Mouse (Mus musculus): Measurements from ENCODE around the gene Tas2r119. TPM values are rescaled to one million over a fixed set of nuclear protein-coding genes. Genes with fewer than 3 reads are reported as not detected.

Tas2r119 gene
- not detected in 2 replicates for polyA plus RNA-seq (2015; fragmentation: Nextera tagmentation; extraction: Ambion mirVana)

GRCm38 (mm10) chr15:32176989-32177388 is at the start of gene Tas2r119:
TSS of gene Tas2r119 (plus strand) at chr15:32177289.
- no peak within 1 kb of the TSS for H3K4me2 ChIP-seq
- peaks cover 11% of the 10 kb centered on the region for H3K4me1 ChIP-seq
- H3K9me3 ChIP-seq: no peaks in the 10 kb centered on the region
- ATAC-seq (replicated peaks): no peak
- no peak within 1 kb of the TSS for H3K4me3 ChIP-seq
- no peaks in the 10 kb centered on the region; the same call in 1 of the 2 replicates for H3K27me3 ChIP-seq (replicated peaks)
- H3K27ac ChIP-seq: no peak within 1 kb of the TSS
- H3K9ac ChIP-seq: no peak within 1 kb of the TSS
- WGBS: 93% methylated on average over 4 of the region's 4 CpGs
- no peaks in the 10 kb centered on the region for H3K36me3 ChIP-seq (replicated peaks)

GRCm38 (mm10) chr15:32132315-32132714 is 44.8 kb upstream of the Tas2r119 start:
- no peak overlapping the region for H3K4me3 ChIP-seq
- no peak for ATAC-seq (replicated peaks)
- H3K9me3 ChIP-seq: no peaks in the 10 kb centered on the region
- no peak overlapping the region for H3K9ac ChIP-seq
- H3K27ac ChIP-seq: no peak overlapping the region
- no peaks in the 10 kb centered on the region for H3K27me3 ChIP-seq (replicated peaks)
- H3K4me1 ChIP-seq: no peaks in the 10 kb centered on the region
- H3K4me2 ChIP-seq: no peak overlapping the region
- 91% methylated on average over 7 of the region's 7 CpGs for WGBS
- H3K36me3 ChIP-seq (replicated peaks): no peaks in the 10 kb centered on the region

DNA sequence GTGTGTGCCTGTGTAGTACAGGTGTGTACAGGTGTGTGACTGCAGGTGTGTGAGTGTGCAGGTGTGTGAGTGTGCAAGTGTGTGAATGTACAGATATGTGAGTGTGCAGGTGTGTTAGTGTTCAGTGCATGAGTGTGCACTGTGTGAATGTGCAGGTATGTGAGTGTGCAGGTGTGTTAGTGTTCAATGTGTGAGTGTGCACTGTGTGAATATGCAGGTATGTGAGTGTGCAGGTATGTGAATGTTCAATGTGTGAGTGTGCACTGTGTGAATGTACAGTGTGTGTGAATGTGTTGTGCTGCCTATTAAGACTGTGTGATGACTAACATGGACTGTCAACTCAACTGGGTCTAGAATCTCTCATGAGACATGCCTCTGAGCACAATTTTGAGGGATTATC is 35.4 kb upstream of the Tas2r119 start:
- Histone ChIP-seq H3K9me3 (no peaks in the 10 kb centered on the region), H3K36me3 (replicated peaks) (no peaks in the 10 kb centered on the region), H3K4me3 (no peak overlapping the region), H3K27ac (no peak overlapping the region), H3K27me3 (replicated peaks) (no peaks in the 10 kb centered on the region), H3K9ac (no peak overlapping the region), H3K4me1 (no peaks in the 10 kb centered on the region), H3K4me2 (no peak overlapping the region)
- no peak for ATAC-seq (replicated peaks)

GRCm38 (mm10) chr15:32144269-32144668 is 32.8 kb upstream of the Tas2r119 start:
- Histone ChIP-seq H3K27ac (no peak overlapping the region), H3K27me3 (replicated peaks) (no peaks in the 10 kb centered on the region), H3K9ac (no peak overlapping the region), H3K9me3 (no peaks in the 10 kb centered on the region), H3K4me2 (no peak overlapping the region), H3K4me3 (no peak overlapping the region), H3K36me3 (replicated peaks) (no peaks in the 10 kb centered on the region), H3K4me1 (no peaks in the 10 kb centered on the region)
- ATAC-seq (replicated peaks): no peak
- 68% methylated on average over 3 of the region's 3 CpGs for WGBS

GRCm38 (mm10) chr15:32153404-32153803 is 23.7 kb upstream of the Tas2r119 start:
- Histone ChIP-seq H3K9ac (no peak overlapping the region), H3K9me3 (no peaks in the 10 kb centered on the region), H3K4me1 (peaks cover 5% of the 10 kb centered on the region; the same call in 1 of the 2 replicates), H3K4me3 (no peak overlapping the region), H3K27ac (no peak overlapping the region), H3K36me3 (replicated peaks) (no peaks in the 10 kb centered on the region), H3K27me3 (replicated peaks) (no peaks in the 10 kb centered on the region), H3K4me2 (no peak overlapping the region)
- WGBS: 66% methylated on average over 2 of the region's 2 CpGs
- ATAC-seq (replicated peaks): peak; percentile 67

DNA sequence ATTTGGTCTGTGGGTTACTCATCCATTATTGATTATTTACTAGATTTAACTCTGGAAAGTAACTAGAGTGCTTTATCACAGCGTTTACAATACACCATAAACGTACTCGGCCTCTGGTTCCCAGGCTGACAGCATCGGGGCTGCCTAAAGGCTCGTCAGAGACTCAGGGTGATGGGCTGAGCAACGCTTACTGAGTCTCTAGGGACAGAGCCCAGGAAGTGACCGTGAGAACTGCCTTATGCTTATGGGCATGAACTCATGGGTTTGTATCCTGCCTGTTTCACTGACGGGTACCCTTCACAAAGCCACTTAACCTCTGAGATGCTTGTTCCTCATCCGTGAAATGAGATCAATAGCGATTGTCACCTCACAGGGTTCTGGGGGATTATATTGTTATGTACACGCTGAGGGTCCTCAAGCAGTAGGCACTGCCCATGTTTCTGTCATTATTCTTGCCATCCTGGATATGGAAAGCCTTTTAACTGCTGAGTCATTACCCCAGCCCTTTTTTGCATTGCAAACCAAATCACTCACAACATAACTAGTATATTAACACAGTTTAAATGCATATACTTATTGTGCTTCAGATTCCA is 23.1 kb upstream of the Tas2r119 start:
- 29% methylated on average over 11 of the region's 11 CpGs for WGBS
- H3K9ac ChIP-seq: no peak overlapping the region
- H3K27me3 ChIP-seq (replicated peaks): no peaks in the 10 kb centered on the region
- no peak overlapping the region for H3K4me3 ChIP-seq
- no peaks in the 10 kb centered on the region for H3K9me3 ChIP-seq
- ATAC-seq (replicated peaks): peak; percentile 58
- no peak overlapping the region for H3K27ac ChIP-seq
- no peaks in the 10 kb centered on the region for H3K36me3 ChIP-seq (replicated peaks)
- no peak overlapping the region for H3K4me2 ChIP-seq
- H3K4me1 ChIP-seq: peaks cover 5% of the 10 kb centered on the region; the same call in 1 of the 2 replicates

GRCm38 (mm10) chr15:32156126-32156525 is 21.0 kb upstream of the Tas2r119 start:
- Histone ChIP-seq H3K4me2 (no peak overlapping the region), H3K4me1 (peaks cover 5% of the 10 kb centered on the region; the same call in 1 of the 2 replicates)

DNA sequence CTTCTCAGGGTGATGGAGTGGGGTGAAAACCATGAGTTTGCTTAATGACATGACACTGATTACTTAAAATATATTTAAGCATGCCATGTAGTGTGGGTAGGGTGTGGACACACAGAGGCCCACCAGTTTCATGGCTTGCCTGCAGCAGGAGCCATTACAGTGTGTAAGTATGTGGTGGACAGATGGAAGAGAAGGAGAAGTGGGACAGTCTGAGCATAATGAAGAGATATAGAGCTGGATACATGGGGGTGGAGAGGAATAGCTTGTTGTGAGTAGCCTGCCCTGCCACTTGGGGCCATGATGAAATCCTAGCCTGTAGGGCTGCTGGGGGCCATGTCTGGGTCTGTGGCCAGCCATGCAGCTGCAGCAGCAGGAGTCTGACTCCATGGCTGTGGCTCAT is 16.8 kb upstream of the Tas2r119 start:
- Histone ChIP-seq H3K9me3 (no peaks in the 10 kb centered on the region), H3K4me3 (no peak overlapping the region), H3K27ac (no peak overlapping the region), H3K4me2 (no peak overlapping the region), H3K9ac (no peak overlapping the region), H3K27me3 (replicated peaks) (no peaks in the 10 kb centered on the region), H3K36me3 (replicated peaks) (no peaks in the 10 kb centered on the region), H3K4me1 (no peaks in the 10 kb centered on the region)
- ATAC-seq (replicated peaks): no peak

More at GRCm38 (mm10) chr15:32156126-32156525, 21.0 kb upstream of the Tas2r119 start:
- H3K27me3 ChIP-seq (replicated peaks): no peaks in the 10 kb centered on the region
- no peak overlapping the region for H3K27ac ChIP-seq
- H3K9me3 ChIP-seq: no peaks in the 10 kb centered on the region
- no peak overlapping the region for H3K4me3 ChIP-seq
- H3K36me3 ChIP-seq (replicated peaks): no peaks in the 10 kb centered on the region
- 74% methylated on average over 5 of the region's 5 CpGs for WGBS
- no peak for ATAC-seq (replicated peaks)
- no peak overlapping the region for H3K9ac ChIP-seq

GRCm38 (mm10) chr15:32171764-32172163 is 5.3 kb upstream of the Tas2r119 start:
- 26% methylated on average over 6 of the region's 6 CpGs for WGBS
- no peak overlapping the region for H3K4me2 ChIP-seq
- no peaks in the 10 kb centered on the region for H3K36me3 ChIP-seq (replicated peaks)
- peaks cover 18% of the 10 kb centered on the region for H3K4me1 ChIP-seq
- ATAC-seq (replicated peaks): peak; percentile 69; the same call in 1 of the 2 replicates
- no peak overlapping the region for H3K4me3 ChIP-seq
- no peak overlapping the region for H3K9ac ChIP-seq
- no peaks in the 10 kb centered on the region; the same call in 1 of the 2 replicates for H3K27me3 ChIP-seq (replicated peaks)
- H3K27ac ChIP-seq: 0 out of 2 replicates have a peak overlapping the region, but pooled peaks have one; percentile 11
- H3K9me3 ChIP-seq: no peaks in the 10 kb centered on the region

DNA sequence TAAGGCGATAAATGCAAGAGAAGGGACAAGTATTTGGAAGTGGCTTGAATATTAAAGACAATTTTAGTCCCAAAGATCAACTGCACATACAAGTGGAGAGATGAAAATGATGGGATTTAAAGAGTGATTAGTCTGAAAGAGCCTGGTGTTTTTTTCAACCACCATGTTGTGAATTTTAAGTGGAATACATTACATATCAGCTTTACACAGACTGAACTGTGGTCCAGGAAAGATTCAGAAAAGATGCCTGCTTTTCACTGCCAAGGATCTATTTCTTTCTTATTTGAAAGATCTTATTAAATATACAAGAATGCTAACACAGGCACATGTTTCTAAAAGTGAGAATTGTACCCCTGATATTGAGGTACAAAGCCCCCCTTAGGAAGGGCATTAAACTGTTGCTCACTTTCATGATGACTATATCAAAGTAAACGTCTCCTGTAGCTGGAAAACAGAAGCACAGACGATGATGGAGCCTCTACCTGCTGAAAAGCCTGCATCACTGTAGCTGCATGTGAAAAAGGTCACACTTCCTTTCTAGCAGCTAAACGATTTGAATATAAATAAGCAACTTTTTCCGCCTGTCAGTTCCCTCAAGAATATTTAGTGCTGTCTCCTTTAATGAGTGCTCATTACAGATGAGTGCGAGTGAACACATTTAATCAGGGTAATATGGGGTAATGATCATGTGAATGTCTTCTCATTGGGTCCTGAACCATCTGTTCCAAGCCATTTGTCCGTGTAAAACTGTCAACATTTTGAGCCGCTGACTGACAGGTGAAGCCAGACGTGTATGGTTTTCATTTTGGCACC is 4.7 kb upstream of the Tas2r119 start:
- 37% methylated on average over 9 of the region's 9 CpGs for WGBS
- Histone ChIP-seq H3K9ac (no peak overlapping the region), H3K36me3 (replicated peaks) (no peaks in the 10 kb centered on the region), H3K9me3 (no peaks in the 10 kb centered on the region), H3K4me3 (no peak overlapping the region), H3K4me2 (no peak overlapping the region), H3K27ac (0 out of 2 replicates have a peak overlapping the region, but pooled peaks have one; percentile 11), H3K4me1 (peaks cover 18% of the 10 kb centered on the region), H3K27me3 (replicated peaks) (no peaks in the 10 kb centered on the region; the same call in 1 of the 2 replicates)
- peak; percentile 56; the same call in 1 of the 2 replicates for ATAC-seq (replicated peaks)

DNA sequence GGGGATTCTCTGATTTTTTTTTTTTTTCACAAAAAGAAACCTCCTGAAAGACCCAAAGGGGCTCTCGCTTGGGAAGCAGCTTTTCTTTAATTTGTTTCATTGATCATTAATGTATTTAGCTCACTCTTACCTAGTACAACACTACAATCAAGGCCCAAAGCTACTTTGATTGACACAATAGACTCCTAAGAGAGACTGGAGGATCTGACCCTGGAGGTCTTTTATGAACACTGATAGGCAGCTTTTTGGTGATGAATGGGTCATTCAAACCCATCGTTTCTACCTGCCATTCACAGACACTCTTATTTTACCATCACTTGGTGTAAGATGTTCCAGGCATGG is 4.1 kb upstream of the Tas2r119 start:
- no peak overlapping the region for H3K4me2 ChIP-seq
- no peak overlapping the region for H3K9ac ChIP-seq
- no peaks in the 10 kb centered on the region for H3K36me3 ChIP-seq (replicated peaks)
- peaks cover 18% of the 10 kb centered on the region for H3K4me1 ChIP-seq
- H3K27me3 ChIP-seq (replicated peaks): no peaks in the 10 kb centered on the region; the same call in 1 of the 2 replicates
- no peaks in the 10 kb centered on the region for H3K9me3 ChIP-seq
- no peak overlapping the region for H3K27ac ChIP-seq
- ATAC-seq (replicated peaks): no peak
- 46% methylated on average over 2 of the region's 2 CpGs for WGBS
- no peak overlapping the region for H3K4me3 ChIP-seq

DNA sequence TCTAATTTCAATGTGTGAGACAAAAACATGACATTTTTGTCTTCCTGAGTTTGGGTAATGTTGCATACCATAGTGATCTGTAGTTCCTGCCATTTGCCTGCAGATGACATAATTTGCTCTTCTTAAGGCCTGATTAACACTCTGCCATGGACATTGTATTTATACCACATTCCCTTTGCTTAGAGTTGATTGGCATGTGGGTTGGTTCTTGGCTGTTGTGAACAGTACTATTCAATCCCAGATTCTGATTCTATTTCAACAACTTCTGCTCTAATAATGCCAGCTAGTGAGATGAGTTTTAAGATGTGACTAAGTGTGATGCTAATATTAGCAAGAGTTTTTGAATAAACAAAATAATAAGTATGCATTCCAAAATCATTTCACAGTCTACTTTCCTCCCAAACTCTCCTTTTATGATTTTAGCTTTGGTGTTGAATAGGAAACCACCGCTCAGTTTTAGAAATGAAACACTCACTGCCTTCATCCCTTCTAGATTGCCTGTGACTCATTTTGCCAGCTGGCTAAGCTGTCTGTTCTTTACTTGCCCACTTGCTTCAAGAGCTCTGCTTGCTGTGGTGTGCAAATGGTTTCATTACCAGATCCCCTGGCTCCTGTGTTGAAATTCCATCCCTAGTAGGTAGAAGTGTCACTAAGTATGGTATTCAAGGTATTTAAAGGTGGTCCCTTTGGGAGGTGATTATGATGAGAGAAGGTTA is 3.1 kb downstream of the Tas2r119 start:
- Histone ChIP-seq H3K27me3 (replicated peaks) (no peaks in the 10 kb centered on the region), H3K9me3 (no peaks in the 10 kb centered on the region), H3K36me3 (replicated peaks) (no peaks in the 10 kb centered on the region), H3K4me2 (no peak overlapping the region), H3K9ac (no peak overlapping the region), H3K4me1 (no peaks in the 10 kb centered on the region), H3K27ac (no peak overlapping the region), H3K4me3 (no peak overlapping the region)
- 98% methylated on average over 1 of the region's 1 CpGs for WGBS
- ATAC-seq (replicated peaks): no peak

Measured in midbrain, embryonic 15.5 days (tissue).